Mouse (Mus musculus) MEL (cell line): Measurements from ENCODE around the gene Mafk. TPM values are rescaled to one million over a fixed set of nuclear protein-coding genes. Genes with fewer than 3 reads are reported as not detected.

ENCODE experiments used
- DNase-seq: peaks from one replicate; pipeline ENCODE4 v3.0.0; 2011; ENCODE audit warnings: low read depth, low spot score
- H3K27ac ChIP-seq: 2 replicates; pipeline ENCODE4 v1.5.1; 2012; ENCODE audit warnings: low read depth, mild to moderate bottlenecking, control low read depth, low read length, moderate library complexity; ENCODE audit not compliant: control insufficient read depth
- H3K27me3 ChIP-seq, 2 experiments: fragments of 150-350 bp in 1 of 2; sonication (generic) in 1 of 2; 2 replicates each; pipeline ENCODE4 v1.6.1; 2012; ENCODE audit warnings: low read length in 2 of 2, mild to moderate bottlenecking in 2 of 2, improper control_type of control experiment in 1 of 2, moderate library complexity in 1 of 2; ENCODE audit not compliant: insufficient read depth in 2 of 2, control insufficient read depth in 1 of 2
- H3K36me3 ChIP-seq, 2 experiments: 2 replicates each; pipeline ENCODE4 v1.6.1; 2012 to 2014; ENCODE audit warnings: low read length in 2 of 2, improper control_type of control experiment in 1 of 2, inconsistent platforms in 1 of 2, mild to moderate bottlenecking in 1 of 2; ENCODE audit not compliant: insufficient read depth in 2 of 2, control insufficient read depth in 1 of 2
- H3K4me1 ChIP-seq, 2 experiments: fragments of 150-350 bp in 1 of 2; sonication (generic) in 1 of 2; 2 replicates each; pipeline ENCODE4 v1.6.1; 2012; ENCODE audit warnings: low read length in 2 of 2, improper control_type of control experiment in 1 of 2, mild to moderate bottlenecking in 1 of 2; ENCODE audit not compliant: insufficient read depth in 2 of 2, control insufficient read depth in 1 of 2
- H3K4me3 ChIP-seq, 2 experiments: fragments of 150-350 bp in 1 of 2; sonication (generic) in 1 of 2; 2 replicates each; pipeline ENCODE4 v1.5.1; 2012; ENCODE audit warnings: low read depth in 2 of 2, low read length in 2 of 2, mild to moderate bottlenecking in 2 of 2, moderate library complexity in 2 of 2, control low read depth in 1 of 2, improper control_type of control experiment in 1 of 2; ENCODE audit not compliant: control insufficient read depth in 1 of 2, insufficient read depth in 1 of 2
- H3K79me2 ChIP-seq: 2 replicates; pipeline ENCODE4 v1.6.1; 2012; ENCODE audit warnings: mild to moderate bottlenecking, low read length, moderate library complexity; ENCODE audit not compliant: control insufficient read depth, poor library complexity, insufficient read depth
- H3K9ac ChIP-seq: 2 replicates; pipeline ENCODE4 v1.6.1; 2012; ENCODE audit warnings: low read depth, mild to moderate bottlenecking, control low read depth, low read length, moderate library complexity; ENCODE audit not compliant: control insufficient read depth, poor library complexity, severe bottlenecking
- H3K9me3 ChIP-seq: fragments of 150-350 bp; sonication (generic); replicated peaks from 2 replicates; pipeline ENCODE4 v1.6.1; 2012; ENCODE audit warnings: mild to moderate bottlenecking, low read length, improper control_type of control experiment, moderate library complexity; ENCODE audit not compliant: insufficient read depth
- EP300 ChIP-seq, 2 experiments: IDR thresholded peaks; 2 replicates each; pipeline ENCODE4 v1.6.1; 2011; ENCODE audit warnings: improper control_type of control experiment in 2 of 2, low read length in 2 of 2, low read depth in 1 of 2, mild to moderate bottlenecking in 1 of 2
- GABPA ChIP-seq: IDR thresholded peaks from 2 replicates; pipeline ENCODE4 v1.6.1; 2012; ENCODE audit warnings: low read depth, mild to moderate bottlenecking, inconsistent platforms, low read length, improper control_type of control experiment, moderate library complexity
- GATA1 ChIP-seq: IDR thresholded peaks from 2 replicates; pipeline ENCODE4 v1.6.1; 2011; ENCODE audit warnings: low read depth, low read length, improper control_type of control experiment
- KAT2A ChIP-seq: conservative IDR thresholded peaks from 2 replicates; pipeline ENCODE4 v1.6.1; 2012; ENCODE audit warnings: low read depth, low read length, improper control_type of control experiment, inconsistent platforms
- MEF2A ChIP-seq: IDR thresholded peaks from 2 replicates; pipeline ENCODE4 v1.6.1; 2014; ENCODE audit warnings: low read depth, mild to moderate bottlenecking, inconsistent platforms, low read length, improper control_type of control experiment; ENCODE audit not compliant: poor library complexity, insufficient replicate concordance, severe bottlenecking; ENCODE audit errors: extremely low read depth
- MYB ChIP-seq: IDR thresholded peaks from 2 replicates; pipeline ENCODE4 v1.6.1; 2011; ENCODE audit warnings: mild to moderate bottlenecking, low read depth, low read length, improper control_type of control experiment
- POLR2A ChIP-seq, 2 experiments: IDR thresholded peaks; 2 replicates each; pipeline ENCODE4 v1.6.1; 2011 to 2012; ENCODE audit warnings: low read length in 2 of 2, mild to moderate bottlenecking in 2 of 2, control low read depth in 1 of 2, improper control_type of control experiment in 1 of 2, low read depth in 1 of 2, moderate library complexity in 1 of 2; ENCODE audit not compliant: control insufficient read depth in 1 of 2, insufficient read depth in 1 of 2, poor library complexity in 1 of 2
- POLR2AphosphoS2 ChIP-seq: IDR thresholded peaks from 2 replicates; pipeline ENCODE4 v1.6.1; 2011; ENCODE audit warnings: low read length, improper control_type of control experiment
- POLR2AphosphoS5 ChIP-seq: IDR thresholded peaks from 2 replicates; pipeline ENCODE4 v1.6.1; 2012; ENCODE audit warnings: low read depth, borderline replicate concordance, mild to moderate bottlenecking, inconsistent platforms, low read length, moderate library complexity, mixed read lengths
- RAD21 ChIP-seq: IDR thresholded peaks from 2 replicates; pipeline ENCODE4 v1.6.1; 2011; ENCODE audit warnings: mild to moderate bottlenecking, low read depth, low read length, improper control_type of control experiment
- RCOR1 ChIP-seq: IDR thresholded peaks from 2 replicates; pipeline ENCODE4 v1.6.1; 2012; ENCODE audit warnings: low read depth, mild to moderate bottlenecking, inconsistent platforms, low read length, improper control_type of control experiment
- TBP ChIP-seq: IDR thresholded peaks from 2 replicates; pipeline ENCODE4 v1.8.0; 2011; ENCODE audit warnings: low read depth, low read length, improper control_type of control experiment
- TCF12 ChIP-seq: IDR thresholded peaks from 2 replicates; pipeline ENCODE4 v1.6.1; 2014; ENCODE audit warnings: low read depth, mild to moderate bottlenecking, inconsistent platforms, low read length, improper control_type of control experiment, moderate library complexity
- ZKSCAN1 ChIP-seq: IDR thresholded peaks from 2 replicates; pipeline ENCODE4 v1.6.1; 2012; ENCODE audit warnings: low read depth, mild to moderate bottlenecking, inconsistent platforms, low read length, improper control_type of control experiment, moderate library complexity
- polyA plus RNA-seq, 2 experiments: library from polyadenylated mRNA; stranded (reverse) in 1 of 2; unstranded in 1 of 2; fragments of >175 nt in 1 of 2; fragments of >200 nt in 1 of 2; gene quantifications; 2 replicates each; pipeline versions ENCODE4 v1.2.1 to v1.2.4; 2012; ENCODE audit warnings: low replicate concordance in 2 of 2, low read depth in 1 of 2; ENCODE audit not compliant: insufficient read length in 2 of 2, insufficient read depth in 1 of 2, missing spikeins in 1 of 2
- total RNA-seq: library from RNA; depleted of rRNA; stranded (reverse); fragments of 300-350 nt; gene quantifications from 2 replicates; pipeline ENCODE4 v1.2.3, GENCODE M21; 2012

Gene Mafk
- total and polyA plus RNA-seq, 3 experiments: 56.5 to 62.1 TPM; not detected in 1

- Histone ChIP-seq H3K4me3 (no peak overlapping the region), H3K9me3 (no peaks in the 10 kb centered on the region), H3K36me3 (peaks cover 0 to 20% of the 10 kb centered on the region in 2 experiments; a peak in 3 of 4 replicates), H3K27ac (no peak overlapping the region; the same call in 1 of the 2 replicates), H3K4me1 (peaks cover 6 to 36% of the 10 kb centered on the region in 2 experiments), H3K27me3 (no peaks in the 10 kb centered on the region), H3K79me2 (peaks cover 14% of the 10 kb centered on the region), H3K9ac (no peak overlapping the region)
- DNase-seq: no peak
- TF ChIP-seq MYB: no peak
- TF ChIP-seq POLR2AphosphoS5: 0 out of 2 replicates have a peak, but pooled peaks have one; percentile 53
- no peak for TF ChIP-seq TCF12
- no peak for TF ChIP-seq MEF2A
- TF ChIP-seq POLR2A (IDR thresholded peaks at IDR 0.05; ENCODE audit: control insufficient read depth in 1 of 2, insufficient read depth in 1 of 2, low read depth in 1 of 2, low read length in 2 of 2, poor library complexity in 1 of 2): 0 out of 4 replicates have a peak, but pooled peaks of 1 of the 2 experiments have one; percentile 14
Measured at GRCm38 (mm10) chr5:139801880-139802279, 10.6 kb downstream of the Mafk start.

GRCm38 (mm10) chr5:139803165-139803564 lies 11.9 kb downstream of the Mafk start:
- no peaks in the 10 kb centered on the region for H3K27me3 ChIP-seq
- TF ChIP-seq POLR2AphosphoS5 (no peak), GATA1 (0 out of 2 replicates have a peak, but pooled peaks have one; percentile 3), POLR2AphosphoS2 (peak; percentile 66; the same call in 1 of the 2 replicates), RCOR1 (0 out of 2 replicates have a peak, but pooled peaks have one; percentile 17), GABPA (no peak), EP300 (IDR thresholded peaks at IDR 0.05; ENCODE audit: low read depth in 1 of 2, low read length in 2 of 2) (0 out of 4 replicates have a peak, but pooled peaks of 1 of the 2 experiments have one; percentile 19), KAT2A (no peak), TBP (peak; percentile 77), ZKSCAN1 (no peak), RAD21 (no peak), POLR2A (IDR thresholded peaks at IDR 0.05; ENCODE audit: control insufficient read depth in 1 of 2, insufficient read depth in 1 of 2, low read depth in 1 of 2, low read length in 2 of 2, poor library complexity in 1 of 2) (peak in 1 of 2 experiments; percentile 24; a peak in 1 of 4 replicates)
- H3K4me3 ChIP-seq: peak overlapping the region; percentile 31 to 52
- H3K4me1 ChIP-seq: peaks cover 6 to 32% of the 10 kb centered on the region in 2 experiments
- peak overlapping the region; percentile 52 for H3K9ac ChIP-seq
- H3K9me3 ChIP-seq: no peaks in the 10 kb centered on the region
- peaks cover 1% of the 10 kb centered on the region; the same call in 1 of the 2 replicates for H3K79me2 ChIP-seq
- peaks cover 0 to 20% of the 10 kb centered on the region in 2 experiments; a peak in 3 of 4 replicates for H3K36me3 ChIP-seq
- peak; percentile 84 for DNase-seq
- H3K27ac ChIP-seq: peak overlapping the region; percentile 99
